Mouse (Mus musculus): ENCODE data around the gene Gstm7. TPM values are rescaled to one million over a fixed set of nuclear protein-coding genes. Genes with fewer than 3 reads are reported as not detected.
"Not testable (repeated sequence)": the region's sequence is repeated elsewhere in the genome, so short reads cannot be mapped to it uniquely, and the experiment has no call there.

Gstm7 gene
- polyA plus RNA-seq, 1 experiment from 2014 or later: 21.3 TPM

DNA sequence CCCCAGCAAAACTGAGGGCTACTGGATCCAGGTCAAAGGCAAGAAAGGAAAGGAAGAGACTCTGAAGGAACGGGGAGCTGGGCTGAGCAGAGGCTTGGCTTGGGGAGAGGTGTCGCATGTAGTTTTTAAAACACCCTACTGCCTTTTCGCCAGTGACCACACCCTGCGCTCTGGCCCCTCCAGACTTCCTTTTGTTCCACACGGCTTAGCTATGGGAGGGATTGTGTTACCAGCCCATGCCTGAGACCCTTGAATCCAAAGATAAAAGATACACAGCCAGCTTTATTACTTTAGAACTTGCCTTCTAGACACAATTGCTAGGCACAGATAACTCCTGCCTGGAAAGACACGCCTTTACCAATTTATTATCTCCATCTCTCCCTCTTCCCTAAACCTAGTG, 25.7 kb downstream of the Gstm7 start:
- no peak overlapping the region for H3K4me2 ChIP-seq (ENCODE audit: low read length)
- H3K9me3 ChIP-seq (ENCODE audit: control insufficient read depth, low read length): no peaks in the 10 kb centered on the region
- H3K4me1 ChIP-seq (replicated peaks; ENCODE audit: control insufficient read depth, insufficient read depth, low read length): no peaks in the 10 kb centered on the region; the same call in 1 of the 2 replicates
- DNase-seq (ENCODE audit: low spot score) (no peak), ATAC-seq (replicated peaks; ENCODE audit: low FRiP score, low TSS enrichment, low read depth) (no peak)
- no peak overlapping the region for H3K9ac ChIP-seq (ENCODE audit: low read length)
- 68% methylated on average over 6 of the region's 6 CpGs for WGBS
- no peak overlapping the region for H3K27ac ChIP-seq (ENCODE audit: low read depth)
- H3K27me3 ChIP-seq (replicated peaks; ENCODE audit: control insufficient read depth, insufficient read depth, low read length): no peaks in the 10 kb centered on the region
- H3K36me3 ChIP-seq (ENCODE audit: control insufficient read depth, insufficient read depth, low read length): no peaks in the 10 kb centered on the region
- H3K4me3 ChIP-seq (ENCODE audit: low read depth, low read length): no peak overlapping the region

DNA sequence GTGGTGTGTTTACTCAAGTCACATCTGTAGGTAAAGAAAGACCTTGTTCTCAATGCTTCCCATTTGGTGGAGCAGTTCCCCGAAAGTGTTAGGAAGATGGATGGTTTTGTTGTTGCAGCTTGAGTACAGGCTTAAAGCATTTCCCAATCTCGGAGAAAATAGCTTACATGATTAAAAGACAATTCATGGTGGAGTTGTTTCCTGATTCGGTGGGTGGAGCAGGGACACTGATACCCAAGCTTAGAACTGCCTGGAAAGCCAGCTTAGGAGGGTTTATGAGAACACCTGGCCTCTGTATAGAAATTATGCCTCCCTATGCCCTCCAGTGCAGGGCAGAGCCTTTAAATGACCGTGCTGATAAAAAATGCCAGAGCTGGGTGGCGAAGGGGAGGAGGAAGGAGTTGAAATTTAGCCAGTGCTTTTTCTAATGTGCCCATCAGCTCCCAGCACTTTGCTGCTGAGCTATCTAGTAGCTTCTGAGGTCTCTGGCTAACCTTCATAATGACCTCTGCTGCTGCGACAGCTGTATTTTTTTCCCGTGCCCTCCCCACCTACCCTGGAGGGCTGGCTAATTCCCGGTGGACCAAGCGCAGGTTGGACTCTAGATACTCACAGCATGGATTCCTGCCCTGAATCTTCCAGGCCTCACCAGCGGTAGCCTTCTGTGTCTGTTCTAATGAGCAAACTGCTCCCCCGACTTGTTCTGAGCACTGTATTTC, 30.5 kb downstream of the Gstm7 start:
- no peak overlapping the region for H3K4me3 ChIP-seq (ENCODE audit: low read depth, low read length)
- no peaks in the 10 kb centered on the region for H3K9me3 ChIP-seq (ENCODE audit: control insufficient read depth, low read length)
- ATAC-seq (replicated peaks; ENCODE audit: low FRiP score, low TSS enrichment, low read depth) (no peak), DNase-seq (ENCODE audit: low spot score) (no peak)
- no peak overlapping the region for H3K27ac ChIP-seq (ENCODE audit: low read depth)
- no peaks in the 10 kb centered on the region for H3K4me1 ChIP-seq (replicated peaks; ENCODE audit: control insufficient read depth, insufficient read depth, low read length)
- no peak overlapping the region for H3K9ac ChIP-seq (ENCODE audit: low read length)
- no peak overlapping the region for H3K4me2 ChIP-seq (ENCODE audit: low read length)
- no peaks in the 10 kb centered on the region for H3K27me3 ChIP-seq (replicated peaks; ENCODE audit: control insufficient read depth, insufficient read depth, low read length)
- peaks cover 19% of the 10 kb centered on the region for H3K36me3 ChIP-seq (ENCODE audit: control insufficient read depth, insufficient read depth, low read length)
- WGBS: 62% methylated on average over 11 of the region's 11 CpGs

DNA sequence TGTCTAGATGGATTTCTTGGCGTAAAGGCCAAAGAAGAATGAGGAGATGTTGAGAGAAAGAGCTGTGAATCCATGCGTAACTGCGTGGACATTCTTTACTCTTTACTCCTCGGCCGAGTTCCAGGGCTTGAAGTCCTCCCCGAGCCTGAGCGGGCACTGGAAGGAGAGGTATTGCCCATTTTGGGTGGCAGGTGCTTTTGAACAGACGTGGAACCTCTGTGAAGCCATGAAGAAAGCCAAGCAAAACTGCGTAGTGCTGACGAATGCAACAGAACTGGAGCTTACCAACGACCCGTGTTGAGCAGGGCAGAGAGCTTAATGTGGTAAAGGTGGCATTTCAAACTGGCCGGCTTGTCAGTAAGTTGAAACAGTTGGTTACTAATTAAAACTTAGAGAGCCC, 32.9 kb downstream of the Gstm7 start:
- H3K9me3 ChIP-seq (ENCODE audit: control insufficient read depth, low read length): no peaks in the 10 kb centered on the region
- peaks cover 21% of the 10 kb centered on the region for H3K36me3 ChIP-seq (ENCODE audit: control insufficient read depth, insufficient read depth, low read length)
- ATAC-seq (replicated peaks; ENCODE audit: low FRiP score, low TSS enrichment, low read depth) (no peak), DNase-seq (ENCODE audit: low spot score) (no peak)
- no peak overlapping the region for H3K4me2 ChIP-seq (ENCODE audit: low read length)
- no peaks in the 10 kb centered on the region for H3K27me3 ChIP-seq (replicated peaks; ENCODE audit: control insufficient read depth, insufficient read depth, low read length)
- H3K27ac ChIP-seq (ENCODE audit: low read depth): no peak overlapping the region
- WGBS: 96% methylated on average over 13 of the region's 13 CpGs
- H3K4me3 ChIP-seq (ENCODE audit: low read depth, low read length): no peak overlapping the region
- peaks cover 3% of the 10 kb centered on the region; the same call in 1 of the 2 replicates for H3K4me1 ChIP-seq (replicated peaks; ENCODE audit: control insufficient read depth, insufficient read depth, low read length)
- H3K9ac ChIP-seq (ENCODE audit: low read length): no peak overlapping the region

- Histone ChIP-seq H3K9ac (ENCODE audit: low read length) (peak within 1 kb of the TSS; percentile 74), H3K27ac (ENCODE audit: low read depth) (peak within 1 kb of the TSS; percentile 67), H3K36me3 (ENCODE audit: control insufficient read depth, insufficient read depth, low read length) (peaks cover 33% of the 10 kb centered on the region), H3K4me2 (ENCODE audit: low read length) (peak within 1 kb of the TSS; percentile 69), H3K27me3 (replicated peaks; ENCODE audit: control insufficient read depth, insufficient read depth, low read length) (no peaks in the 10 kb centered on the region), H3K9me3 (ENCODE audit: control insufficient read depth, low read length) (no peaks in the 10 kb centered on the region), H3K4me3 (ENCODE audit: low read depth, low read length) (peak within 1 kb of the TSS; percentile 70), H3K4me1 (replicated peaks; ENCODE audit: control insufficient read depth, insufficient read depth, low read length) (peaks cover 3% of the 10 kb centered on the region; the same call in 1 of the 2 replicates)
- 6% methylated on average over 40 of the region's 40 CpGs for WGBS
- peak; percentile 92 for ATAC-seq (replicated peaks; ENCODE audit: low FRiP score, low TSS enrichment, low read depth)
- peak; percentile 89 for DNase-seq (ENCODE audit: low spot score)
These were observed 35.7 kb downstream of the Gstm7 start, which contains the start of gene Gstm5 for GRCm38 (mm10) chr3:107895720-107896569. Gstm5 (plus strand) TSS chr3:107895821.

- ATAC-seq (replicated peaks; ENCODE audit: low FRiP score, low TSS enrichment, low read depth) (peak; percentile 26; the same call in 1 of the 2 replicates), DNase-seq (ENCODE audit: low spot score) (no peak)
- Histone ChIP-seq H3K4me1 (replicated peaks; ENCODE audit: control insufficient read depth, insufficient read depth, low read length) (peaks cover 3% of the 10 kb centered on the region; the same call in 1 of the 2 replicates), H3K4me3 (ENCODE audit: low read depth, low read length) (peak overlapping the region; percentile 70), H3K27me3 (replicated peaks; ENCODE audit: control insufficient read depth, insufficient read depth, low read length) (no peaks in the 10 kb centered on the region), H3K4me2 (ENCODE audit: low read length) (peak overlapping the region; percentile 69), H3K36me3 (ENCODE audit: control insufficient read depth, insufficient read depth, low read length) (peaks cover 33% of the 10 kb centered on the region), H3K27ac (ENCODE audit: low read depth) (0 out of 2 replicates have a peak overlapping the region, but pooled peaks have one; percentile 67), H3K9ac (ENCODE audit: low read length) (peak overlapping the region; percentile 74), H3K9me3 (ENCODE audit: control insufficient read depth, low read length) (no peaks in the 10 kb centered on the region)
- 6% methylated on average over 6 of the region's 6 CpGs for WGBS
These were observed 36.4 kb downstream of the Gstm7 start for GRCm38 (mm10) chr3:107895194-107895719.

GRCm38 (mm10) chr3:107889236-107889635, 42.4 kb downstream of the Gstm7 start:
- not testable (repeated sequence) for DNase-seq (ENCODE audit: low spot score); H3K9ac ChIP-seq (ENCODE audit: low read length); H3K4me2 ChIP-seq (ENCODE audit: low read length); H3K27ac ChIP-seq (ENCODE audit: low read depth); H3K4me3 ChIP-seq (ENCODE audit: low read depth, low read length); ATAC-seq (replicated peaks; ENCODE audit: low FRiP score, low TSS enrichment, low read depth); H3K4me1 ChIP-seq (replicated peaks; ENCODE audit: control insufficient read depth, insufficient read depth, low read length); H3K9me3 ChIP-seq (ENCODE audit: control insufficient read depth, low read length); H3K27me3 ChIP-seq (replicated peaks; ENCODE audit: control insufficient read depth, insufficient read depth, low read length)
- WGBS: 89% methylated on average over 2 of the region's 2 CpGs
- H3K36me3 ChIP-seq (ENCODE audit: control insufficient read depth, insufficient read depth, low read length): 0 out of 2 replicates have a peak, but pooled peaks cover 14% of the 10 kb centered on the region

DNA sequence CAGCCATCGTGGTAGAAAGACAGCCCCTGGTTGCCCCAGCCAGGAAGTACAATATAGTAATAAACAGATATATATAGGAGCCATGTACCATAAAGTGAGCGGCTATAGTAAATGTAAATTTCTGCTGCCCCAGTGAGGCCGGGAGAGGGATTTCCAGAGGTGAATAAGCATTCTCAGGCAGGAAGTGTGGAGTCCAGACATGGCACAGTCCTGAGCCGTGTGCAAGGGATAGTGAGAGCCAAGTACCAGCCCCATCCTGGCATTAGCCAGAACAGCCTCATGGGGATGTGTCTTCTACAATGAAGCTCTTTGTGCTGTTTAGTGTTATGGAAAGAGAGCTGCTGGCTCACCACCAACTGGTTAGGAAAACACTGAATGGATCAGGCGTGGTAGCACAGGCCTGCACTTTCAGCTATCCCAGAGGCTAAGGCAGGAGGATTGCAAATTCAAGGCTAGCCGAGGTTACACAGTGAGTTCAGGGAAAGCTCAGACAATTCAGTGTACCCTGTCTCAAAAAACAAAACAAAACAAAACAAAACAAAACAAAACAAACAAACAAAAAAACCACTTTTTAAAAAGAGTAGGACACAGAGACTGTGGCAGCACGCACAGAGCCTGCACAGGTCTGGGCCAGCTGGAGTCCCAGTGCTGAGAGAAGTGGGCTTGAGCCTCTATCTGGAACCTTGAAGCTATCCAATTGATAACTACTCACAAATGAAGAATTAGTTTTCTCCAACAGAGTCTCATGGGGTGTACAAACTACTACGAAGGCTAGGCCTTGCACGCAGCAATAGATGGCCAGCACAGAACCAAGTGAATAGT, 43.7 kb downstream of the Gstm7 start:
- Histone ChIP-seq H3K9me3 (ENCODE audit: control insufficient read depth, low read length) (no peaks in the 10 kb centered on the region), H3K4me3 (ENCODE audit: low read depth, low read length) (no peak overlapping the region), H3K36me3 (ENCODE audit: control insufficient read depth, insufficient read depth, low read length) (0 out of 2 replicates have a peak, but pooled peaks cover 8% of the 10 kb centered on the region), H3K27me3 (replicated peaks; ENCODE audit: control insufficient read depth, insufficient read depth, low read length) (no peaks in the 10 kb centered on the region), H3K4me1 (replicated peaks; ENCODE audit: control insufficient read depth, insufficient read depth, low read length) (no peaks in the 10 kb centered on the region), H3K4me2 (ENCODE audit: low read length) (no peak overlapping the region), H3K9ac (ENCODE audit: low read length) (no peak overlapping the region), H3K27ac (ENCODE audit: low read depth) (no peak overlapping the region)
- ATAC-seq (replicated peaks; ENCODE audit: low FRiP score, low TSS enrichment, low read depth) (peak; percentile 80), DNase-seq (ENCODE audit: low spot score) (no peak)
- 77% methylated on average over 9 of the region's 9 CpGs for WGBS
